Mouse (Mus musculus) lung, embryonic 16.5 days (tissue): Measurements from ENCODE around the gene Lamp5. TPM values are rescaled to one million over a fixed set of nuclear protein-coding genes. Genes with fewer than 3 reads are reported as not detected.

ENCODE experiments used
- ATAC-seq: fragments of 200-750 bp; cut with Nextera tagmentation; 2 replicates; pipeline ENCODE4 v1.8.0; 2017; ENCODE audit warnings: low read depth, mild to moderate bottlenecking, moderate library complexity
- H3K27ac ChIP-seq: fragments of 300-500 bp; sonication (generic); 2 replicates; pipeline ENCODE4 v1.5.1; 2014; ENCODE audit warnings: mild to moderate bottlenecking, control low read depth, low read length
- H3K27me3 ChIP-seq: fragments of 300-500 bp; sonication (generic); 2 replicates; pipeline ENCODE4 v1.6.1; 2014; ENCODE audit warnings: low read depth, low read length, mixed read lengths; ENCODE audit not compliant: control insufficient read depth, insufficient read depth
- H3K36me3 ChIP-seq: fragments of 300-500 bp; sonication (generic); 2 replicates; pipeline ENCODE4 v1.6.1; 2014; ENCODE audit warnings: low read length; ENCODE audit not compliant: control insufficient read depth, insufficient read depth
- H3K4me1 ChIP-seq: fragments of 300-500 bp; sonication (generic); replicated peaks from 2 replicates; pipeline ENCODE4 v1.6.1; 2014; ENCODE audit warnings: low read length, mixed read lengths; ENCODE audit not compliant: control insufficient read depth, insufficient read depth
- H3K4me2 ChIP-seq: fragments of 300-500 bp; sonication (generic); 2 replicates; pipeline ENCODE4 v1.6.1; 2014; ENCODE audit warnings: low read depth, low read length, control low read depth
- H3K4me3 ChIP-seq: fragments of 300-500 bp; sonication (generic); 2 replicates; pipeline ENCODE4 v1.5.1; 2014; ENCODE audit warnings: mild to moderate bottlenecking, low read length, control low read depth
- H3K9ac ChIP-seq: fragments of 300-500 bp; sonication (generic); 2 replicates; pipeline ENCODE4 v1.6.1; 2014; ENCODE audit warnings: low read length, control low read depth
- H3K9me3 ChIP-seq: fragments of 300-500 bp; sonication (generic); 2 replicates; pipeline ENCODE4 v1.6.1; 2016; ENCODE audit warnings: low read length; ENCODE audit not compliant: control insufficient read depth
- WGBS: fragments of 180-500 bp; shearing (Covaris S2); extraction: QIAGEN DNeasy Blood & Tissue Kit; methylation state at CpG from one replicate; pipeline ENCODE4 v1.1.7; 2014; 5-methylcytosine and 5-hydroxymethylcytosine counted together
- polyA plus RNA-seq: library from polyadenylated mRNA; unstranded; fragments of >200 nt; fragmentation: Nextera tagmentation; extraction: Ambion mirVana; gene quantifications from 2 replicates; pipeline ENCODE4 v1.2.1, GENCODE M21; 2015

Gene Lamp5
- polyA plus RNA-seq, 1 experiment from 2014 or later, result 0.26 TPM

GRCm38 (mm10) chr2:136064356-136064755 is 12.3 kb downstream of the Lamp5 start:
- Histone ChIP-seq H3K4me1 (no peaks in the 10 kb centered on the region), H3K4me3 (no peak overlapping the region), H3K9ac (no peak overlapping the region), H3K27me3 (peaks cover 15% of the 10 kb centered on the region), H3K36me3 (no peaks in the 10 kb centered on the region), H3K9me3 (no peaks in the 10 kb centered on the region), H3K27ac (no peak overlapping the region), H3K4me2 (no peak overlapping the region)
- WGBS, result 95% methylated on average over 1 of the region's 1 CpGs
- ATAC-seq, result no peak

DNA sequence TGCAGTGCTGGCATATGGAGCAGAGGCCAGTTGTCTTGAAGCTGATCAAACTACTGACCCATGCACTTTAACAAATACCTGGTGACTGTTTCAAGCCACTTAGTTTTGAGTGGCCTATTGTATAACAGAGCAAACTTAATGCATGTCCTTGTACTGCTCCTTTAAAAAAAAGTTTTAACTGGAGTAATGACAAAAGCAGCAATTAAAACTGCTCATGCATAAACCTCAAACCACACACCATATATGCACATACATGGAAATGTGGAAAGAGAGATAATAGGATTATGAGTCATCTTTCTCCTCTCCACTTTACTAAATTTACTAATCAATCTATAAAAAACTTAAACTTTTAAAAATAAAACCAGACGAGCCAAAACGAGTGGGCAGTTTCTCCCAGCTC is 43.9 kb downstream of the Lamp5 start:
- 42% methylated on average over 2 of the region's 2 CpGs for WGBS
- H3K4me3 ChIP-seq, result no peak overlapping the region
- no peak overlapping the region for H3K27ac ChIP-seq
- no peaks in the 10 kb centered on the region for H3K36me3 ChIP-seq
- no peaks in the 10 kb centered on the region for H3K9me3 ChIP-seq
- no peak for ATAC-seq
- H3K9ac ChIP-seq, result no peak overlapping the region
- H3K4me1 ChIP-seq, result no peaks in the 10 kb centered on the region
- no peak overlapping the region for H3K4me2 ChIP-seq
- H3K27me3 ChIP-seq, result no peaks in the 10 kb centered on the region

GRCm38 (mm10) chr2:136097143-136097542 is 45.1 kb downstream of the Lamp5 start:
- WGBS, result 84% methylated on average over 3 of the region's 3 CpGs
- Histone ChIP-seq H3K4me2 (no peak overlapping the region), H3K9me3 (no peaks in the 10 kb centered on the region), H3K4me3 (no peak overlapping the region), H3K9ac (no peak overlapping the region), H3K4me1 (no peaks in the 10 kb centered on the region), H3K27me3 (no peaks in the 10 kb centered on the region), H3K36me3 (no peaks in the 10 kb centered on the region), H3K27ac (no peak overlapping the region)
- ATAC-seq, result no peak

GRCm38 (mm10) chr2:136107597-136107996 is 55.6 kb downstream of the Lamp5 start:
- ATAC-seq, result no peak
- no peak overlapping the region for H3K4me3 ChIP-seq

DNA sequence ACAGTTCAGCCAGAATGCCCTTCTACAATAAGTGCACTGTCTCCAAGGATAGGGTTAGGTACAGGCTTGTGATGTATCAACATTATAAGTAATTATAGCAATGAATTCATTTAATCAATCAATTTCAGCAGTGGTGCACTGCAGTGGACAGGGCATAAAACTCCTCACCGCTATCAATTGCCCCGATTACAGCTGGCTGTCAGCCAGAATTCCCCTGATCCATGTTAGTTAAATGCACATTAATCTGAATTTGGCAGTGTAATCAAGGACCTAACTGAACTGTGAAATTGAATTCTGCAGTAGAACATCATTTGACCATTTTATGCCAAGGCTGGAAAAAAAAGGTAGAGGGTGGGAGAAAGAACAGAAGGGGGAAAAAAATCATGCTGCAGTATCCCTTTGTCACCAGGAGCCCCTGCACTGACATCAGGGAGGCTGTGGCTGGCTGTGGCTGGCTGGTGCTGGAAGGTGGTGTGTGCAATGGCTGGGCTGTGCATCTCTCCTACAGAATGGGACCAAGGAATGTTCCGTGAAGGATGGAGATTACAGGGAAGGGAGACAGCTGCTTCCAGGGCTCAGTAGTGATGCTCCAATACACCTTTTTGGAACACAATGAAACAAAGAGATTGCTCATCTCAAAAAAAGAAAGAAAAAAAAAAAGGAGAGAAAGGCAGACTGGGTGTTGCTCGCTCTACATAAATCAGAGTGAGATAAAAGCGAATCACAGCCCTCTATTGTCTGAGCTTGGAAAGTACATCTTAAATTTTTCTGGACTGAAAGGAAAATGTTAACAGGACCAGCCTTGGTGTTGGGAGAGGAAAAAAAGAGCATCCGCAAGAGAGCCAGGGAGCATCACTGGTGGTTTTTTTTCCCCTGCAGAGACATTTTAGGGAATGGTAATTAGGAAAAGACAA is 56.3 kb downstream of the Lamp5 start:
- no peaks in the 10 kb centered on the region for H3K27me3 ChIP-seq
- no peak for ATAC-seq
- no peaks in the 10 kb centered on the region for H3K4me1 ChIP-seq
- no peak overlapping the region for H3K9ac ChIP-seq
- no peaks in the 10 kb centered on the region for H3K9me3 ChIP-seq
- no peak overlapping the region for H3K4me3 ChIP-seq
- no peak overlapping the region for H3K27ac ChIP-seq
- WGBS, result 42% methylated on average over 6 of the region's 6 CpGs
- no peak overlapping the region for H3K4me2 ChIP-seq
- no peaks in the 10 kb centered on the region for H3K36me3 ChIP-seq

More at GRCm38 (mm10) chr2:136107597-136107996, 55.6 kb downstream of the Lamp5 start:
- Histone ChIP-seq H3K4me2 (no peak overlapping the region), H3K4me1 (no peaks in the 10 kb centered on the region), H3K27ac (no peak overlapping the region), H3K36me3 (no peaks in the 10 kb centered on the region), H3K9me3 (no peaks in the 10 kb centered on the region), H3K27me3 (no peaks in the 10 kb centered on the region), H3K9ac (no peak overlapping the region)

DNA sequence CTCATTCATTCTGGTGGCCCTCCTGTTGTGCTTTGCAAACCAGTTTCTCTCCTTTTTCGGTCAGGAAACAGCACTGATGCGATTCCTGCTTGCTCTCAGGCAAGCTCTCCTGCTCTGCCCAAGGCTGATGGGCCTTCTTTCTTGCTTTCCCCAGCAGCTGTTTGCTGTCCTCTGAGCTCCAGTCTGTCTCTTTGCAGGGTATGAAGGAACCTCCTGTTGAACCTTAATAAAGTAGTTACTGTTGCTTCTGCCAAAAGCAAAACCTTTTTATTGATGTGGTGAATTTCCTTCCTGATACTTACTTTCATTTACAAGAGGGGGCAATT is 57.0 kb downstream of the Lamp5 start:
- Histone ChIP-seq H3K27ac (no peak overlapping the region), H3K9me3 (no peaks in the 10 kb centered on the region), H3K36me3 (no peaks in the 10 kb centered on the region), H3K4me1 (no peaks in the 10 kb centered on the region), H3K27me3 (no peaks in the 10 kb centered on the region), H3K4me3 (no peak overlapping the region), H3K9ac (no peak overlapping the region), H3K4me2 (no peak overlapping the region)
- no peak for ATAC-seq
- WGBS, result 13% methylated on average over 2 of the region's 2 CpGs

GRCm38 (mm10) chr2:136113374-136113773 is 61.3 kb downstream of the Lamp5 start:
- Histone ChIP-seq H3K4me3 (no peak overlapping the region), H3K4me1 (no peaks in the 10 kb centered on the region), H3K27me3 (no peaks in the 10 kb centered on the region), H3K27ac (no peak overlapping the region), H3K9ac (no peak overlapping the region), H3K4me2 (no peak overlapping the region), H3K36me3 (no peaks in the 10 kb centered on the region), H3K9me3 (no peaks in the 10 kb centered on the region)
- no peak for ATAC-seq
- 77% methylated on average over 6 of the region's 6 CpGs for WGBS

GRCm38 (mm10) chr2:136118006-136118405 is 66.0 kb downstream of the Lamp5 start:
- no peak overlapping the region for H3K4me2 ChIP-seq
- ATAC-seq, result no peak
- no peaks in the 10 kb centered on the region for H3K4me1 ChIP-seq
- H3K9me3 ChIP-seq, result no peaks in the 10 kb centered on the region
- 91% methylated on average over 2 of the region's 2 CpGs for WGBS
- H3K9ac ChIP-seq, result no peak overlapping the region
- H3K36me3 ChIP-seq, result no peaks in the 10 kb centered on the region
- no peak overlapping the region for H3K4me3 ChIP-seq
- H3K27ac ChIP-seq, result no peak overlapping the region
- no peaks in the 10 kb centered on the region for H3K27me3 ChIP-seq
